Mouse (Mus musculus) stomach, postnatal 0 days (tissue): Measurements from ENCODE around the gene Cdk7. TPM values are rescaled to one million over a fixed set of nuclear protein-coding genes. Genes with fewer than 3 reads are reported as not detected.
A peak's percentile ranks its signal among the peaks of the same experiment; 100 is the strongest.
"Not testable (repeated sequence)": the region's sequence is repeated elsewhere in the genome, so short reads cannot be mapped to it uniquely, and the experiment has no call there.

Experiments used
- ATAC-seq: fragments of 200-750 bp; cut with Nextera tagmentation; 2 replicates; pipeline ENCODE4 v1.8.0; 2017; ENCODE audit not compliant: low FRiP score, low TSS enrichment
- DNase-seq: peaks from one replicate; pipeline ENCODE4 v3.0.0-alpha.2; 2016; ENCODE audit warnings: low spot score
- H3K27ac ChIP-seq: fragments of 300-500 bp; sonication (generic); replicated peaks from 2 replicates; pipeline ENCODE4 v1.5.1; 2014; ENCODE audit warnings: mild to moderate bottlenecking, control low read depth
- H3K27me3 ChIP-seq: fragments of 300-500 bp; sonication (generic); 2 replicates; pipeline ENCODE4 v1.6.1; 2014; ENCODE audit warnings: low read length; ENCODE audit not compliant: control insufficient read depth, insufficient read depth
- H3K36me3 ChIP-seq: fragments of 300-500 bp; sonication (generic); 2 replicates; pipeline ENCODE4 v1.6.1; 2014; ENCODE audit warnings: low read length, mixed read lengths; ENCODE audit not compliant: control insufficient read depth, insufficient read depth
- H3K4me1 ChIP-seq: fragments of 300-500 bp; sonication (generic); replicated peaks from 2 replicates; pipeline ENCODE4 v1.6.1; 2014; ENCODE audit warnings: antibody characterized with exemption; ENCODE audit not compliant: control insufficient read depth, insufficient read depth
- H3K4me2 ChIP-seq: fragments of 300-500 bp; sonication (generic); replicated peaks from 2 replicates; pipeline ENCODE4 v1.6.1; 2014; ENCODE audit warnings: low read depth, mild to moderate bottlenecking, control low read depth, moderate library complexity
- H3K4me3 ChIP-seq: fragments of 300-500 bp; sonication (generic); 2 replicates; pipeline ENCODE4 v1.5.1; 2014; ENCODE audit warnings: low read depth, low read length, control low read depth
- H3K9ac ChIP-seq: fragments of 300-500 bp; sonication (generic); 2 replicates; pipeline ENCODE4 v1.6.1; 2014; ENCODE audit warnings: mild to moderate bottlenecking, low read length, control low read depth, mixed read lengths
- H3K9me3 ChIP-seq: fragments of 300-500 bp; sonication (generic); 2 replicates; pipeline ENCODE4 v1.6.1; 2016; ENCODE audit warnings: low read length; ENCODE audit not compliant: control insufficient read depth
- CTCF ChIP-seq: IDR thresholded peaks from 2 replicates; pipeline ENCODE4 v1.5.1; 2016; ENCODE audit warnings: antibody characterized with exemption, low read depth, mild to moderate bottlenecking, moderate library complexity
- EP300 ChIP-seq: optimal IDR thresholded peaks from 2 replicates; pipeline ENCODE3; 2016; ENCODE audit warnings: antibody characterized with exemption
- WGBS: fragments of 180-500 bp; shearing (Covaris S2); extraction: QIAGEN DNeasy Blood & Tissue Kit; methylation state at CpG from one replicate; pipeline ENCODE4 v1.1.7; 2014; 5-methylcytosine and 5-hydroxymethylcytosine counted together
- polyA plus RNA-seq: library from polyadenylated mRNA; unstranded; fragments of >200 nt; fragmentation: Nextera tagmentation; extraction: Ambion mirVana; gene quantifications from 2 replicates; pipeline ENCODE4 v1.2.1, GENCODE M21; 2015

The Cdk7 gene
- polyA plus RNA-seq, 1 experiment from 2014 or later, result 52.8 TPM

DNA sequence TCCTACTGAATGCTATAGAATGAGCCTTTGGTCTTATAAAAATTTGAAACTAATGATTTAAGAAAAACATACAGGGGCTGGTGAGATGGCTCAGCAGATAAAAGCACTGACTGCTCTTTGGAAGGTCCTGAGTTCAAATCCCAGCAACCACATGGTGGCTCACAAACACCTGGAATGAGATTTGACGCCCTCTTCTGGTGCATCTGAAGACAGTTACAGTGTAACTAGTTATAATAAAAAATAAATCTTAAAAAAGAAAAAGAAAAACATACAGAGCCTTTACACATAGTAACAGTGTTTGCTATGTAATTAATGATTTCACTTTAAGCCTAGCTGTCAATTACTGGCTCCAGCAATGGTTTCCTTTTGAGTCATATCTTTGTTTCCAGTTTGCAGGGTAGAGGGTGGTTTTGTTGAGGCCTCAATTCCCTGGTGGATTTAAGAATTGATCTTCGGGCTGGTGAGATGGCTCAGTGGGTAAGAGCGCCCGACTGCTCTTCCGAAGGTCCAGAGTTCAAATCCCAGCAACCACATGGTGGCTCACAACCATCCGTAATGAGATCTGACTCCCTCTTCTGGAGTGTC lies 815 bp upstream of the Cdk7 start:
- not testable (repeated sequence) for H3K4me3 ChIP-seq, H3K9ac ChIP-seq, H3K36me3 ChIP-seq, DNase-seq, H3K4me1 ChIP-seq, H3K27me3 ChIP-seq, ATAC-seq, H3K9me3 ChIP-seq
- TF ChIP-seq CTCF, result peak; percentile 42; the same call in 1 of the 2 replicates
- WGBS, result 84% methylated on average over 5 of the region's 6 CpGs
- Histone ChIP-seq H3K27ac (peak overlapping the region; percentile 94), H3K4me2 (peak overlapping the region; percentile 40; the same call in 1 of the 2 replicates)

DNA sequence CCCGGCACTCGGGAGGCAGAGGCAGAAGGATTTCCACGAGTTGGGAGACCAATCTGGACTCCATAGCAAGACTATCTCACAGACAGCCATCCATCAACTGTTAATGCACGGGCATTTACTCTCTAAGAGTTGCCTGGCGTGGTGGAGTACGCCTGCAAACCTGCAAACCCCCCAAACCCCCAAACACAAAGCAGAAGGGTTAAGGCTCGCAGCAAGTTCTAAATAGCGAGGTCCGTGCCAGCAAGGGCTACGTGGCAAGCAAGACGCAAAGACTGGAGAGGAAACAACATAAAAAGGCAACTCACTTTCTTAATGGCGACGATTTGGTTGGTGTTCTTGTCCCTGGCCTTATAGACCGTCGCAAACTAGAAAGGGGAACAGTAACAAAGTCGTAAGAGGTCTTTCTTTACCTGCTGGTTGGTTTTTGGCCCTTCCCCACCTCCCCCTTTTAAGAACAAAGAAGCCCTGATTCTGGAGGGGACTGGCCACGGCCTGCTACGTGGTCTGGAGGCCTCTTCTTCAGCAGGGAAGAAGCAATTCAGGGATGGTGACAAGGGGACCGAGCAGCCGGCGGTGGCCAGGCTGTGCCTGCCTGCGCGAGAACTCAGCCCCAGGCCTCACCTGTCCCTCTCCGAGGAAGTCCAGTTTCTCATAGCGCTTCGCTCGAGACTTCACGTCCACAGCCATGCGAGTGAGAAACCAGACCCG lies 432 bp downstream of the Cdk7 start:
- DNase-seq (peak; percentile 38), ATAC-seq (no peak)
- under 1% methylated on average over 30 of the region's 30 CpGs for WGBS
- Histone ChIP-seq H3K4me2 (peak overlapping the region; percentile 90), H3K4me1 (0 out of 2 replicates have a peak, but pooled peaks cover 3% of the 10 kb centered on the region), H3K27me3 (no peaks in the 10 kb centered on the region), H3K9me3 (no peaks in the 10 kb centered on the region), H3K27ac (peak overlapping the region; percentile 94), H3K36me3 (peaks cover 6% of the 10 kb centered on the region; the same call in 1 of the 2 replicates), H3K9ac (peak overlapping the region; percentile 92), H3K4me3 (peak overlapping the region; percentile 86)
- TF ChIP-seq EP300 (no peak), CTCF (no peak)

DNA sequence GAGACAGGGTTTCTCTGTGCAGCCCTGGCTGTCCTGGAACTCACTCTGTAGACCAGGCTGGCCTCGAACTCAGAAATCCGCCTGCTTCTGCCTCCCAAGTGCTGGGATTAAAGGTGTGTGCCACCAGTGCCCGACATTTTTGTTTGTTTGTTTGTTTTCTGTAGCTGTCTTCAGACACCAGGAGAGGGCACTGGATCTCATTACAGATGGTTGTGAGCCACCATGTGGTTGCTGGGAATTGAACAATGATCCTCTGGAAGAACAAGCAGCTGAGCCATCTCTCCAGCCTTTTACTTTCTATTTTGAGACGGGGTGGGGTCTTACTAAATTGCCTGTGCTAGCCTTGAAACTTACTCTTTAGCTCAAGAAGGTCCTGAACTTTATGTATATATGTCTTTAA lies 2.2 kb downstream of the Cdk7 start:
- not testable (repeated sequence) for H3K4me1 ChIP-seq, H3K9me3 ChIP-seq, H3K4me2 ChIP-seq, ATAC-seq, H3K27me3 ChIP-seq, H3K27ac ChIP-seq, DNase-seq, H3K9ac ChIP-seq, H3K36me3 ChIP-seq, H3K4me3 ChIP-seq
- TF ChIP-seq CTCF, result 0 out of 2 replicates have a peak, but pooled peaks have one; percentile 8
- 91% methylated on average over 4 of the region's 4 CpGs for WGBS

DNA sequence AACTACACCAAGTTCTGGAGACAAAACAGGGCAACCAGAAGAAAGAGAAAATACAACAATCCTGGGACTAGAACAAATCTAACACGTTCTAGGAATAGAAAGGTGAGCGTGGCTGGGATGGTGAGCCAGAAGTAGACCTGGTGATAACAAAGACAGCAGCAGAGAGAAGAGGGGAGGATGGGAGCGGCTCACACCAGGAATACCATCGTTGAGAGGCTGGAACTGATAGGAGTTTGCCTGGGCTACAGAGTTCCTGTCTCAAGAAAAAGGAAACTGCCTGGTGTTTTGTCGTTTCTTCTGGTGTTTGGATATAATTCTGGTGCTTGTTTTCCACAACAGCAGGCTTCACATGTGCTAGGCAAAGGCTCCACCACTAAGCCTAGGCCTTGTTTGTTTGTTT lies 2.7 kb downstream of the Cdk7 start:
- H3K4me2 ChIP-seq, result no peak overlapping the region
- no peaks in the 10 kb centered on the region for H3K9me3 ChIP-seq
- H3K9ac ChIP-seq, result no peak overlapping the region
- H3K36me3 ChIP-seq, result peaks cover 5% of the 10 kb centered on the region; the same call in 1 of the 2 replicates
- H3K27me3 ChIP-seq, result no peaks in the 10 kb centered on the region
- TF ChIP-seq EP300 (no peak), CTCF (no peak)
- WGBS, result 89% methylated on average over 5 of the region's 5 CpGs
- H3K4me3 ChIP-seq, result no peak overlapping the region
- DNase-seq, result no peak
- H3K4me1 ChIP-seq, result 0 out of 2 replicates have a peak, but pooled peaks cover 3% of the 10 kb centered on the region
- no peak overlapping the region for H3K27ac ChIP-seq
- no peak for ATAC-seq

DNA sequence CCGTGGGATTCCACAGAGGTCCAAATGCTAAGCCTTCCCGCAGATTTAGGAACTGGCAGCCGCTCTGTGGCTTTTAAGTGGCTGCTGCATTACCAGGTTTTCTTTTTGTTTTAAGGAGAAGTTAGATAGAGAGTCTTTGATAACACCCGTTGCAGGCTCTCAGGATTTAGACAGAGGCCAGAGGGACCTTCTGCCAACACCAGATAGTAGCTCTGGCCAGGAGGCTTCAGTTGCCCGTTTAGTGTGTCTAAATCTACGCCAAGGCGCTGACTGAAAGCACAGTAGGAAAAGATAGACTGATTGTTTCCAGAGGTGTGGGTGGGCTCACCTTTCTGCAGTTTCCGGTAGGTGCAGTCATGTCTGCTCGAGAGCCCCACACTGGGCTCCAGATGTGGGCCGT lies 5.5 kb downstream of the Cdk7 start:
- H3K4me1 ChIP-seq, result 0 out of 2 replicates have a peak, but pooled peaks cover 3% of the 10 kb centered on the region
- no peak overlapping the region for H3K4me3 ChIP-seq
- no peak overlapping the region for H3K27ac ChIP-seq
- 87% methylated on average over 10 of the region's 10 CpGs for WGBS
- no peak overlapping the region for H3K4me2 ChIP-seq
- no peak for TF ChIP-seq EP300
- TF ChIP-seq CTCF, result no peak
- ATAC-seq (no peak), DNase-seq (no peak)
- H3K9ac ChIP-seq, result no peak overlapping the region
- no peaks in the 10 kb centered on the region for H3K9me3 ChIP-seq
- no peaks in the 10 kb centered on the region for H3K27me3 ChIP-seq
- peaks cover 8% of the 10 kb centered on the region; the same call in 1 of the 2 replicates for H3K36me3 ChIP-seq
